Mouse (Mus musculus): Measurements from ENCODE around the gene Cysltr1. TPM values are rescaled to one million over a fixed set of nuclear protein-coding genes. Genes with fewer than 3 reads are reported as not detected.

Gene Cysltr1
- polyA plus RNA-seq (2012; fragmentation: generic; extraction: Trizol): not detected

DNA sequence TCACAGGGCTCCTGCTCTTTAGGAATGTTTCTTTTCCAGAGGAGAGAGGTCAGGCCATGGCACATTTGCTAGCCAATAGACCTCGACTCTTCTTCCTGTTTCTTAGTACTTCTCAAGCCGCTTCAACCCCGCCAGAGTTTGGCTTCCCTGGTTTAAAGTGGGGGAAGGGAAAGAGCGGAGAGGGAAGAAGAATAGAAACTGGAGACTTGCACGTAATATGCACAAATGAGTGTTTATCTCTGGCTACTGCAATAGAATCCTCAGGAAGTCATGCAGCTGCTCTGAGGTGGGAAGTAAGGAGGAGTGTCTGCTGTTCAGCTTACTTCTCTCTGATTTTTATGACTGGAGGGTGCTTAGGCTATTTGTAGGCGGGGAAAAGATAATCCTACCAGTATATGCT lies at the start of gene Cysltr1:
TSS of gene Cysltr1 (minus strand) at position 294 of the 400 bp plus-strand sequence.
- Histone ChIP-seq H3K36me3 (ENCODE audit: control insufficient read depth, insufficient read depth) (no peaks in the 10 kb centered on the region), H3K27me3 (ENCODE audit: control insufficient read depth, insufficient read depth, insufficient read length) (no peaks in the 10 kb centered on the region), H3K79me2 (ENCODE audit: control insufficient read depth, insufficient read depth) (no peaks in the 10 kb centered on the region), H3K4me2 (ENCODE audit: low read depth) (no peak within 1 kb of the TSS), H3ac (ENCODE audit: control insufficient read depth, insufficient read length) (no peak within 1 kb of the TSS), H3K4me3 (no peak within 1 kb of the TSS)
- no peak for TF ChIP-seq USF1 (IDR thresholded peaks at IDR 0.05; ENCODE audit: low read depth)
- no peak for TF ChIP-seq MAX (IDR thresholded peaks at IDR 0.05; ENCODE audit: low read depth)
- TF ChIP-seq TCF12 (IDR thresholded peaks at IDR 0.05; ENCODE audit: insufficient read depth, poor library complexity, severe bottlenecking): no peak
- TF ChIP-seq REST (IDR thresholded peaks at IDR 0.05; ENCODE audit: insufficient read depth, insufficient read length): no peak
- TF ChIP-seq SRF (IDR thresholded peaks at IDR 0.05; ENCODE audit: control insufficient read depth, insufficient read length, low read depth): no peak
- no peak for TF ChIP-seq E2F4 (IDR thresholded peaks at IDR 0.05; ENCODE audit: insufficient read depth)
- TF ChIP-seq MYOD1 (IDR thresholded peaks at IDR 0.05; ENCODE audit: control insufficient read depth in 1 of 3, insufficient read length in 2 of 3, low read depth in 2 of 3): no peak
- TF ChIP-seq CEBPB (IDR thresholded peaks at IDR 0.05; ENCODE audit: insufficient read depth, poor library complexity, severe bottlenecking): no peak
- TF ChIP-seq MYOG (IDR thresholded peaks at IDR 0.05; ENCODE audit: control insufficient read depth in 1 of 3, insufficient read depth in 1 of 3, insufficient read length in 2 of 3, low read depth in 2 of 3): no peak
- no peak for TF ChIP-seq POLR2A (IDR thresholded peaks at IDR 0.05; ENCODE audit: insufficient read length, low read depth)
- TF ChIP-seq POLR2AphosphoS2 (IDR thresholded peaks at IDR 0.05; ENCODE audit: insufficient read length, low read depth): no peak
- TF ChIP-seq TCF3 (IDR thresholded peaks at IDR 0.05; ENCODE audit: insufficient read length, low read depth): no peak

DNA sequence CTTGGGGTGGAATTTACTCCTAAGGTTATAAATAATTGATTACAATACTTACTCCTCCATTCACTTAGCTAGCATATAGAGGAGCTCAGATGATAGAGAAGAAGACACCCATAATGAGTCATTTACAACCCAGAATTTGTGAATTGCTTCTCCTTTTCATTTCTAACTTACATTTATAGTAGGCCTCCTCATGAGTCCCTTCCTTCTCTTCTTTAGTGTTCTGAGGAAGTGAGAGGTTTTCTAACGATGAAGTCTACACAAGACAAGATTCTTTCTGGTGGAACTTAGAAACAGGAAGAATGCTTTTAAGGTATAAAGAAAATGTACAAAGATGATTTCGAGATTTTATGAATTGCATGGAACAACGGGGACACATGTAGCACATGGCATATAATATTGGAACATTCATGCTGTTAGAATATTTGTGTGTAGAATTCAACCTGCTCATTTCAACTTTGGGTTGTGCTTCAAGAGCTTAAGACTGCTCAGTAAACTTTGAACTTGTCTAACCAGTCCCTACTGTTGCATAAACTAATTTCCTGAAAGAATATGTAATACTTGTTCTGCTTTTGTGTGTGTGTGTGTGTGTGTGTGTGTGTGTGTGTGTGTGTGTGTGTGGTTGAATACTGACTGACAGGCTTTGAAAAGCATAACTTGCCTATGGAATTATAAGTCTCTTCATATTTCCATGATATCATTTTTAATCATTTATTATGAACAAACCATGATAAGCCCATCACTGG lies 31.5 kb upstream of the Cysltr1 start:
- Histone ChIP-seq H3K4me2 (ENCODE audit: low read depth) (no peak overlapping the region), H3K27me3 (ENCODE audit: control insufficient read depth, insufficient read depth, insufficient read length) (no peaks in the 10 kb centered on the region), H3K36me3 (ENCODE audit: control insufficient read depth, insufficient read depth) (no peaks in the 10 kb centered on the region), H3K79me2 (ENCODE audit: control insufficient read depth, insufficient read depth) (no peaks in the 10 kb centered on the region), H3K4me3 (no peak overlapping the region), H3ac (ENCODE audit: control insufficient read depth, insufficient read length) (no peak overlapping the region)
- TF ChIP-seq MYOD1 (IDR thresholded peaks at IDR 0.05; ENCODE audit: control insufficient read depth in 1 of 3, insufficient read length in 2 of 3, low read depth in 2 of 3): no peak
- TF ChIP-seq POLR2AphosphoS2 (IDR thresholded peaks at IDR 0.05; ENCODE audit: insufficient read length, low read depth): no peak
- no peak for TF ChIP-seq CEBPB (IDR thresholded peaks at IDR 0.05; ENCODE audit: insufficient read depth, poor library complexity, severe bottlenecking)
- no peak for TF ChIP-seq MAX (IDR thresholded peaks at IDR 0.05; ENCODE audit: low read depth)
- TF ChIP-seq SRF (IDR thresholded peaks at IDR 0.05; ENCODE audit: control insufficient read depth, insufficient read length, low read depth): no peak
- no peak for TF ChIP-seq E2F4 (IDR thresholded peaks at IDR 0.05; ENCODE audit: insufficient read depth)
- no peak for TF ChIP-seq TCF12 (IDR thresholded peaks at IDR 0.05; ENCODE audit: insufficient read depth, poor library complexity, severe bottlenecking)

DNA sequence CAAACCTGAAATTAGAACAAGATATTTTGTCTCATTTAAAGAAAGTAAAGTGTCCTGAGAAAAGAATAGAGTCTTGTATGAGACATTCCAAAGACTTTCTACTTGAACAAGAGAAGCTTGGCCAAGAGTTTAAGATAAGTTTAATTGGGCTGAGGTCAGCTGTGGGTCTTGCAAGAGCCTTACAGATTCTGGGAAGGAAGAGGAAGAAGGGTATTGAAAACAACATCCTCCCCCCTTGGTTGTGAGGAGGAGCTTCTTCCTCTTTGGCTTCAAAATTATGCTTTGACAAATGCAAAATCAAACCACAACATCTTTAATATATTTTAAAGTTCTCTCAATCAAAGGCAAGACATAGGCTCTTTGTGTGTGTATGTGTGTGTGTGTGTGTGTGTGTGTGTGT lies 30.1 kb upstream of the Cysltr1 start:
- TF ChIP-seq E2F4 (IDR thresholded peaks at IDR 0.05; ENCODE audit: insufficient read depth) (no peak), MAX (IDR thresholded peaks at IDR 0.05; ENCODE audit: low read depth) (no peak), MYOG (IDR thresholded peaks at IDR 0.05; ENCODE audit: control insufficient read depth in 1 of 3, insufficient read depth in 1 of 3, insufficient read length in 2 of 3, low read depth in 2 of 3) (no peak), TCF3 (IDR thresholded peaks at IDR 0.05; ENCODE audit: insufficient read length, low read depth) (no peak), POLR2AphosphoS2 (IDR thresholded peaks at IDR 0.05; ENCODE audit: insufficient read length, low read depth) (no peak), TCF12 (IDR thresholded peaks at IDR 0.05; ENCODE audit: insufficient read depth, poor library complexity, severe bottlenecking) (no peak), POLR2A (IDR thresholded peaks at IDR 0.05; ENCODE audit: insufficient read length, low read depth) (no peak)
- Histone ChIP-seq H3K27me3 (ENCODE audit: control insufficient read depth, insufficient read depth, insufficient read length) (no peaks in the 10 kb centered on the region), H3K79me2 (ENCODE audit: control insufficient read depth, insufficient read depth) (no peaks in the 10 kb centered on the region), H3K4me3 (no peak overlapping the region), H3K36me3 (ENCODE audit: control insufficient read depth, insufficient read depth) (no peaks in the 10 kb centered on the region), H3ac (ENCODE audit: control insufficient read depth, insufficient read length) (no peak overlapping the region), H3K4me2 (ENCODE audit: low read depth) (no peak overlapping the region)

DNA sequence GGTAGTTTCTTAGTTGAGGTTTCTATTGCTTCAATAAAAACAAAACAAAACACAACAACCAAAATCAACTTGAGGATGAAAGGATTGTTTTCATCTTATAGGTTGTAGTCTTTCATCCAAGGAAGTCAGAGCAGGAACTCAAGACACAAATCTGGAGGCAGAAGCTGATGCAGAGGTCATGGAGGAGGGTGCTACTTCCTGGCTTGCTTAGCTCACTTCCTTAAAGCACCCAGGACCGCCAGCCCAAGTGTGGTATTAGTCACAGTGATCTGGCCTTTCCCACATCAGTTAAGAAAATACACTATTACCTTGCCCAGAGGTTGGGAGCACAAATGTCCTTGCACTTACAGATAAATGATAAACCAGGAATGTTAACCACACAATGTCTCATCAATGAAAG lies 25.0 kb upstream of the Cysltr1 start:
- Histone ChIP-seq H3K27me3 (ENCODE audit: control insufficient read depth, insufficient read depth, insufficient read length) (no peaks in the 10 kb centered on the region), H3K36me3 (ENCODE audit: control insufficient read depth, insufficient read depth) (no peaks in the 10 kb centered on the region), H3K4me3 (no peak overlapping the region), H3K79me2 (ENCODE audit: control insufficient read depth, insufficient read depth) (no peaks in the 10 kb centered on the region), H3ac (ENCODE audit: control insufficient read depth, insufficient read length) (no peak overlapping the region), H3K4me2 (ENCODE audit: low read depth) (no peak overlapping the region)
- TF ChIP-seq USF1 (IDR thresholded peaks at IDR 0.05; ENCODE audit: low read depth) (no peak), TCF3 (IDR thresholded peaks at IDR 0.05; ENCODE audit: insufficient read length, low read depth) (no peak), MAX (IDR thresholded peaks at IDR 0.05; ENCODE audit: low read depth) (no peak), CEBPB (IDR thresholded peaks at IDR 0.05; ENCODE audit: insufficient read depth, poor library complexity, severe bottlenecking) (no peak), POLR2A (IDR thresholded peaks at IDR 0.05; ENCODE audit: insufficient read length, low read depth) (no peak), TCF12 (IDR thresholded peaks at IDR 0.05; ENCODE audit: insufficient read depth, poor library complexity, severe bottlenecking) (no peak), REST (IDR thresholded peaks at IDR 0.05; ENCODE audit: insufficient read depth, insufficient read length) (no peak), MYOG (IDR thresholded peaks at IDR 0.05; ENCODE audit: control insufficient read depth in 1 of 3, insufficient read depth in 1 of 3, insufficient read length in 2 of 3, low read depth in 2 of 3) (no peak), POLR2AphosphoS2 (IDR thresholded peaks at IDR 0.05; ENCODE audit: insufficient read length, low read depth) (no peak), E2F4 (IDR thresholded peaks at IDR 0.05; ENCODE audit: insufficient read depth) (no peak), SRF (IDR thresholded peaks at IDR 0.05; ENCODE audit: control insufficient read depth, insufficient read length, low read depth) (no peak), MYOD1 (IDR thresholded peaks at IDR 0.05; ENCODE audit: control insufficient read depth in 1 of 3, insufficient read length in 2 of 3, low read depth in 2 of 3) (no peak)
